Mouse (Mus musculus) embryonic stem cell, embryonic (primary cell): ENCODE data around the gene Gcn1l1.

Experiments used
- CTCF ChIA-PET, 4 experiments: fragments of 300-600 bp in 2 of 4; fragments of 350-600 bp in 2 of 4; sonication (Branson Sonifier 250); formaldehyde crosslinking; loops; one replicate each; lab custom pipeline; 2022; ENCODE audit warnings: inconsistent platforms in 2 of 4; lab: Charles Lee
- POLR2A ChIA-PET, 4 experiments: fragments of 300-600 bp in 2 of 4; fragments of 350-600 bp in 2 of 4; sonication (Branson Sonifier 250); formaldehyde crosslinking; loops; one replicate each; lab custom pipeline; 2022; ENCODE audit warnings: antibody characterized with exemption in 4 of 4, inconsistent platforms in 1 of 4; lab: Charles Lee

The Gcn1l1 gene

GRCm38 (mm10) chr5:115586780-115587179, 21.7 kb downstream of the Gcn1l1 start:
- POLR2A ChIA-PET = interaction anchor here (0.5 to 3.4 kb wide), 11 partner anchors 10 to 287 kb away, joined by 3 to 19 read pairs (median 6); partner anchors contain the start of gene Rplp0 (in 2 of the 4)
- CTCF ChIA-PET = interaction anchor here in 3 of 4 experiments (0.5 to 1.0 kb wide), 5 partner anchors 20 to 495 kb away, joined by 3 to 9 read pairs (median 4); partner anchors contain the start of gene Rplp0 (in 1 of the 3)

DNA sequence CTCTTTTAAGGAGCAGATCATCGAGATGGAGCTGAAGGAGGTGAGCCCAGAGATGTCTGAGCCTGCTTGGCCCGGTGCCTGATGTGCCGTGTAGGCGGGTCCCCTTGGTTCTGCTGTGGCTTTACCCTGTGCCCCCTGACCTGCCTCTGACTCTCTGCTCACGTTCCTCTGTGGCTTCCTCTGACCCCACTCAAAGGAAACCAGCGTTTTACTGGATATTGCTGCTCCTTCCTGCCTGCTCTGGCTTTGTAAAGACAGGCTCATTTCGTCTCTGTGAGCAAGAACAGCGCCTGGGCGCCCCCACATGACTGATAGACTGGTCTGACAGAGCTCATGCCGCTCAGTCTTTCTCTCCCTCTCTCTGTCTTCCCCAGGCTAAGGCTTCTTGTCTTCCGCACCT, 26.0 kb downstream of the Gcn1l1 start:
- ChIA-PET CTCF (interaction anchor here in 2 of 4 experiments (0.7 to 1.7 kb wide), 2 partner anchors 12 to 24 kb away, joined by 3 to 4 read pairs; no protein-coding TSS in a partner anchor), POLR2A (interaction anchor here in 3 of 4 experiments (0.5 to 1.5 kb wide), 4 partner anchors 9 to 265 kb away, joined by 3 to 4 read pairs (median 3); partner anchors contain the start of gene Rplp0 (in 1 of the 3))

GRCm38 (mm10) chr5:115591506-115591905, 26.5 kb downstream of the Gcn1l1 start:
- CTCF ChIA-PET = interaction anchor here in 2 of 4 experiments (0.7 to 1.7 kb wide), 2 partner anchors 11 to 23 kb away, joined by 3 to 4 read pairs; no protein-coding TSS in a partner anchor
- POLR2A ChIA-PET = interaction anchor here in 3 of 4 experiments (0.5 to 1.5 kb wide), 4 partner anchors 10 to 265 kb away, joined by 3 to 4 read pairs (median 3); partner anchors contain the start of gene Rplp0 (in 1 of the 3)

- ChIA-PET POLR2A (interaction anchor here in 2 of 4 experiments (0.9 to 2.9 kb wide), 6 partner anchors 8 to 45 kb away, joined by 3 to 11 read pairs (median 4); partner anchors contain the start of gene Rplp0 (in 1 of the 2)), CTCF (no interaction called here)
These were observed 38.5 kb downstream of the Gcn1l1 start for GRCm38 (mm10) chr5:115603561-115603960.

- ChIA-PET POLR2A (interaction anchor here in 3 of 4 experiments (0.7 to 3.2 kb wide), 7 partner anchors 8 to 95 kb away, joined by 3 to 10 read pairs (median 5); partner anchors contain the start of gene Rab35 (in 1 of the 3)), CTCF (interaction anchor here in 2 of 4 experiments (0.6 to 1.3 kb wide), 2 partner anchors 53 to 346 kb away, joined by 3 to 4 read pairs; no protein-coding TSS in a partner anchor)
These were observed 46.5 kb downstream of the Gcn1l1 start for GRCm38 (mm10) chr5:115611566-115611965.

GRCm38 (mm10) chr5:115613332-115613731, 48.3 kb downstream of the Gcn1l1 start:
- ChIA-PET POLR2A (interaction anchor here in 1 of 4 experiments (1.6 kb wide), 1 partner anchor 10 kb away, joined by 7 read pairs; no protein-coding TSS in a partner anchor), CTCF (interaction anchor here in 1 of 4 experiments (0.6 kb wide), 2 partner anchors 1028 to 1479 kb away, joined by 3 to 6 read pairs; no protein-coding TSS in a partner anchor)

DNA sequence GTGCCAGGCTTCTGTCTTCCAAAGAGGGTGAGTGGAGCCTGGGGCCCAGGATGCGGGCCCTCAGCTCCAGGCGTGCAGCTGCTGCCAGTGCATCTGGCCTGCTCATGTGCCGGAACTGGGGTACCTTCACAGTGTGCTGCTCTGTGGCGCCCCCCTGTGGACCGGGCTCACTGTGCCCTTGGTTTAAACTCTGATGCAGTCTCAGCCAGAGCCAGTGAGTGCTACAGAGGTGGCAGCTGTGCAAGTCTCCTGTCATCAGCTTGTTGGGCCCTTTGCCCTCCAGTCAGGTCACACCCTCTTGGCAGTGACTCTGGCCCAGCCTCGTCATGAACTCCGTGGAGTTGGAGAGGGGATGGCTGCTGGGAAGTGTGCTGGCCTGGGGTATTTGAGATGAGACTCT, 49.9 kb downstream of the Gcn1l1 start:
- CTCF ChIA-PET = interaction anchor here (0.5 to 1.7 kb wide), 20 partner anchors 9 to 293 kb away, joined by 3 to 9 read pairs (median 4); no protein-coding TSS in a partner anchor
- POLR2A ChIA-PET = interaction anchor here in 3 of 4 experiments (0.6 to 2.6 kb wide), 23 partner anchors 8 to 314 kb away, joined by 3 to 9 read pairs (median 3); partner anchors contain the start of genes Dynll1 (in 1 of the 3) and Rplp0 (in 1 of the 3)

DNA sequence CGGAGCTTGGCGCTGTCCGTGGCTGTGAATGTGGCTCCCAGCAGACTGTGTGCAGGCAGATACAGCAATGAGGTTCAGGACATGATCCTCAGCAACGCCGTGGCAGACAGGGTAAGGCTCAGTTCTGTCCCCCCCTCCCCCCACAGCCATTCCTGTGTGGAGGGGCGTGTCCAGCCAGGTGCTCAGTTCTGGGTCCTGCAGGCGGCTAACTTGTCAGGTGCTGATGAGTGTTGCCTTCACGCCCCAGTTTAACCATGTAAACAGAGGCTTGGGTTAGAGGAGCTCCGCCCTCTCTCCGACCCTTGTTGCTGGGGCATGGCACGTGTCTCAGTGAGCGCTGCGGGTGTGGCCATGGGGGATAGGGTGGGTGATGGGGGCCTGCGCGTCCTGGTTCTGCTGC, 54.6 kb downstream of the Gcn1l1 start:
- ChIA-PET CTCF (interaction anchor here in 1 of 4 experiments (0.6 to 1.2 kb wide), 3 partner anchors 9 to 498 kb away, joined by 3 to 5 read pairs (median 3); no protein-coding TSS in a partner anchor), POLR2A (interaction anchor here in 3 of 4 experiments (0.6 to 3.6 kb wide), 26 partner anchors 9 to 416 kb away, joined by 3 to 13 read pairs (median 3); partner anchors contain the start of genes Rab35 (in 2 of the 3) and Rplp0 (in 1 of the 3))

- ChIA-PET POLR2A (interaction anchor here in 3 of 4 experiments (0.5 to 2.6 kb wide), 20 partner anchors 8 to 722 kb away, joined by 3 to 16 read pairs (median 3); partner anchors contain the start of genes Rplp0 (in 3 of the 3) and Rab35 (in 2 of the 3)), CTCF (interaction anchor here in 2 of 4 experiments (0.6 kb wide), 2 partner anchors 9 to 29 kb away, joined by 5 to 11 read pairs; partner anchors contain the start of gene Rab35 (in 1 of the 2))
These were observed 57.6 kb downstream of the Gcn1l1 start for GRCm38 (mm10) chr5:115622686-115623085.

GRCm38 (mm10) chr5:115623694-115624440, 58.8 kb downstream of the Gcn1l1 start:
- ChIA-PET POLR2A (interaction anchor here in 3 of 4 experiments (0.9 to 2.6 kb wide), 21 partner anchors 8 to 132 kb away, joined by 3 to 16 read pairs (median 4); partner anchors contain the start of genes Rab35 (in 2 of the 3) and Rplp0 (in 2 of the 3)), CTCF (interaction anchor here in 2 of 4 experiments (1.1 kb wide), 2 partner anchors 9 to 10 kb away, joined by 3 to 4 read pairs; no protein-coding TSS in a partner anchor)

GRCm38 (mm10) chr5:115626237-115626886, 61.3 kb downstream of the Gcn1l1 start:
- POLR2A ChIA-PET = no interaction called here
- CTCF ChIA-PET = no interaction called here

- POLR2A ChIA-PET = interaction anchor here in 2 of 4 experiments (0.5 to 0.6 kb wide), 3 partner anchors 60 to 139 kb away, joined by 3 to 5 read pairs (median 4); no protein-coding TSS in a partner anchor
- CTCF ChIA-PET = no interaction called here
These were observed 63.0 kb downstream of the Gcn1l1 start for GRCm38 (mm10) chr5:115628083-115628482.

- POLR2A ChIA-PET = interaction anchor here (0.6 to 1.9 kb wide), 6 partner anchors 10 to 478 kb away, joined by 3 to 8 read pairs (median 3); no protein-coding TSS in a partner anchor
- CTCF ChIA-PET = no interaction called here
These were observed 64.6 kb downstream of the Gcn1l1 start for GRCm38 (mm10) chr5:115629672-115630071.

GRCm38 (mm10) chr5:115630291-115630690, 65.2 kb downstream of the Gcn1l1 start:
- ChIA-PET CTCF (no interaction called here), POLR2A (interaction anchor here in 2 of 4 experiments (0.6 to 1.9 kb wide), 2 partner anchors 23 to 478 kb away, joined by 5 to 8 read pairs; no protein-coding TSS in a partner anchor)

DNA sequence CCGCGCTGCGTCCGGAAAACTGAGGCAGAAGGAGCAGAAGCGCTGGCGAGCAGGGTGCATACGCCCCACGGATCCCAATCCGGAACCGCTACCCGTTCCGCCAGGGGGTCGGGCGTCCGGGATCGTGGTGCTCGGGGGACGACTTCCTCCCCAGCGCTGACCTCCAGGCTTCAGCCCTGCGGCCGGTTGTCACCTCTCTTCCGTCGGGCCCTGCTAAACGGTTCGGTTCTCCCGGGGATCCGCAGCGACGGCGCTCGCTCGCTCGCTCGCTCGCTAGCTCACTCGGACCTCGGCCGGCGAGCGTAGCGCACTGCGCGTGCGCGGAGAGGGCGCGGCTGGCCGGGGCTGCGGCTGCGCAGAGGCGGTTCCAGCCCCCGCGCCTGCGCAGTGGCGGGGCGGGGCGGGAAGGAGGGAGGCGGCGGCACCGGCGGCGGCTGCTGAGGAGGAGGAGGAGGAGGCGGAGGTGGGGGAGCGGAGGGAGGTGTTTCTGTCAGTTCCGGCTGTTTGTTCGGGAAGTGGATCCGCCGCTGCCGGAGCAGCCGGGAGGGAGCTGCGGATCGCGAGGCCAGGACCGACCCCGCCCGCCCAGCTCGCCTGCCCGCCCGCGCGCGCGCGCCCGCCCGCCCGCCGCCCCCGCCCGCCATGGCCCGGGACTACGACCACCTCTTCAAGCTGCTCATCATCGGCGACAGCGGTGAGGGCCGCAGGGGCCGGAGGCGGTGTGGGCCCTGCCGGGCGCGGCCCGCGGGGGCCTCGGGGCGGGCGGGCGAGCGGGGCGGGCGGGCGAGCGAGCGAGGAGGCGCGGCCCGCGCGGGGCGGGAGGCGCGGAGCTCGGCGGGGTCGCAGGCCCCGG, 66.7 kb downstream of the Gcn1l1 start, which contains the start of gene Rab35:
Gene Rab35 (plus strand): TSS at position 404 of the 853 bp plus-strand sequence.
- ChIA-PET POLR2A (interaction anchor here (0.5 to 5.6 kb wide), 42 partner anchors 9 to 615 kb away, joined by 3 to 57 read pairs (median 4); partner anchors contain the start of gene Rplp0 (in 1 of the 4)), CTCF (interaction anchor here in 3 of 4 experiments (0.7 to 2.2 kb wide), 7 partner anchors 9 to 54 kb away, joined by 3 to 8 read pairs (median 4); no protein-coding TSS in a partner anchor)

DNA sequence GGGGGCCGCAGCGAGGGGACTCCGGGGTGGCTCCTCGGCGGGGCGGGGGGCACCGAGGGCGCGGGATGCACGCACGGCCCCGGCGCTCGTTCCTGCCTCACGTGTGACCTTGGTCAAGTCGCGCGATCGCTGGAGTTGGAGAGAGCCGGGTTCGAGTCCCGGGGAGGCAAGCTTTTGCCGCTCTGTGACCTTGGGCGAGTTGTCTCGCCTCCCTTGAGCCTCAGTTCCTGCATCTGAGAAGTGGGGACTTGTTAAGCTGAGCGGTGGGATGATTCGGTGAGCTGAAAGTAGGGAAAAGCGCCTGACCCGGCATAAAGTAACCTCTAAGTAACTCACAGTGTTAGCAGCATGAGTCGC, 67.3 kb downstream of the Gcn1l1 start:
- ChIA-PET CTCF (interaction anchor here in 3 of 4 experiments (0.5 to 2.2 kb wide), 7 partner anchors 11 to 806 kb away, joined by 3 to 8 read pairs (median 3); no protein-coding TSS in a partner anchor), POLR2A (interaction anchor here in 3 of 4 experiments (0.8 to 5.6 kb wide), 33 partner anchors 9 to 375 kb away, joined by 3 to 57 read pairs (median 4); partner anchors contain the start of gene Rplp0 (in 1 of the 3))
